Mouse (Mus musculus) erythroblast, embryonic 14.5 days (primary cell): ENCODE results near the gene Fcer2a. TPM values are rescaled to one million over a fixed set of nuclear protein-coding genes. Genes with fewer than 3 reads are reported as not detected.

Experiments
- H3K27me3 ChIP-seq: 2 replicates; pipeline ENCODE4 v1.6.1; 2012; ENCODE audit warnings: inconsistent platforms; ENCODE audit not compliant: control insufficient read depth
- H3K36me3 ChIP-seq: 2 replicates; pipeline ENCODE4 v1.6.1; 2012; ENCODE audit warnings: mild to moderate bottlenecking, inconsistent platforms; ENCODE audit not compliant: control insufficient read depth
- H3K4me1 ChIP-seq: 2 replicates; pipeline ENCODE4 v1.6.1; 2012; ENCODE audit warnings: inconsistent platforms; ENCODE audit not compliant: control insufficient read depth
- H3K4me3 ChIP-seq: replicated peaks from 2 replicates; pipeline ENCODE3; 2012; ENCODE audit warnings: moderate library complexity, mild to moderate bottlenecking, inconsistent platforms
- H3K9me3 ChIP-seq: 2 replicates; pipeline ENCODE4 v1.6.1; 2012; ENCODE audit warnings: low read length, inconsistent platforms, mixed read lengths; ENCODE audit not compliant: control insufficient read depth
- GATA1 ChIP-seq: IDR thresholded peaks from 2 replicates; pipeline ENCODE4 v1.6.1; 2012; ENCODE audit warnings: low read length, inconsistent platforms, mixed read lengths
- TAL1 ChIP-seq: IDR thresholded peaks from 3 replicates; pipeline ENCODE4 v1.6.1; 2012; ENCODE audit warnings: low read length, inconsistent platforms, mixed read lengths
- polyA plus RNA-seq: library from polyadenylated mRNA; stranded (reverse); fragments of >175 nt; gene quantifications from 2 replicates; pipeline ENCODE4 v1.2.3, GENCODE M21; 2012

Gene Fcer2a
- polyA plus RNA-seq, 1 experiment: not detected

DNA sequence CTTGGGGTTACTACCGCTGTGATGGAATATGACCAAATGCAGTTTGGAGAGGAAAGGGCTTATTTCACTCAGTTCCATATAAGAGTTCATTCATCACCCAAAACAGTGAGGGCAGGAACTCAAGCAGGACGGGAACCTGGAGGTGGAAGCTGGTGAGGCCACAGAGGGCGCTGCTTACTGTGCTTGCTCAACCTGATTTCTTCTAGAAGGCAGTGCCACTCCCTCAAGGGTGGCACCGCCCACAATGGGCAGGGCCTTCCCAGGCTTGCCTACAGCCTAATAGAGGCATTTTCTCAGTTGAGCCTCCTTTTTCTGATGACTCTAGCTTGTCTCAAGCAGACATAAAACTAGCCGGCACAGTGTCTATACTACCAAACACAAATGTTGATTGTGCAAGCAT lies 48.2 kb downstream of the Fcer2a start:
- TF ChIP-seq GATA1 (no peak), TAL1 (no peak)
- Histone ChIP-seq H3K4me3 (no peak overlapping the region), H3K9me3 (no peaks in the 10 kb centered on the region), H3K36me3 (peaks cover 18% of the 10 kb centered on the region), H3K27me3 (no peaks in the 10 kb centered on the region), H3K4me1 (peaks cover 5% of the 10 kb centered on the region)

Other genes starting within 250 kb of the Fcer2a start
- gene Pex11g, start 226.5 kb downstream of the Fcer2a start, polyA plus RNA-seq: 0.06 TPM in 1 of 2 replicates, not detected in the other
- not detected in 2 replicates for gene Tex45, start 223.3 kb downstream of the Fcer2a start, polyA plus RNA-seq
- gene Zfp358, start 201.0 kb downstream of the Fcer2a start, polyA plus RNA-seq: 0.07 and 0.20 TPM in 2 replicates
- 10.0 and 15.4 TPM in 2 replicates for gene Mcoln1, start 193.7 kb downstream of the Fcer2a start, polyA plus RNA-seq
- gene Pnpla6, start 178.8 kb downstream of the Fcer2a start, polyA plus RNA-seq: 1.7 and 1.9 TPM in 2 replicates
- not detected in 2 replicates for gene C330021F23Rik, start 126.2 kb downstream of the Fcer2a start, polyA plus RNA-seq
- gene Camsap3, start 106.9 kb downstream of the Fcer2a start, polyA plus RNA-seq: 0.37 and 0.54 TPM in 2 replicates
- 4.2 and 4.7 TPM in 2 replicates for gene Xab2, start 72.9 kb downstream of the Fcer2a start, polyA plus RNA-seq
- 12.7 and 17.8 TPM in 2 replicates for gene Pet100, start 72.6 kb downstream of the Fcer2a start, polyA plus RNA-seq
- not detected in 2 replicates for gene Pcp2, start 68.6 kb downstream of the Fcer2a start, polyA plus RNA-seq
- 13.3 and 17.2 TPM in 2 replicates for gene Stxbp2, start 63.2 kb downstream of the Fcer2a start, polyA plus RNA-seq
- not detected in 2 replicates for gene Retn, start 38.4 kb downstream of the Fcer2a start, polyA plus RNA-seq
- not detected in 2 replicates for gene Mcemp1, start 28.4 kb downstream of the Fcer2a start, polyA plus RNA-seq
- not detected in 2 replicates for gene Fcor, start 21.8 kb downstream of the Fcer2a start, polyA plus RNA-seq
- gene Trappc5, start 17.9 kb downstream of the Fcer2a start, polyA plus RNA-seq: 0.90 and 0.92 TPM in 2 replicates
- 0.03 TPM in 1 of 2 replicates, not detected in the other for gene Clec4g, start 26.5 kb upstream of the Fcer2a start, polyA plus RNA-seq
- not detected in 2 replicates for gene Cd209a, start 54.8 kb upstream of the Fcer2a start, polyA plus RNA-seq
- not detected in 2 replicates for gene Cd209e, start 160.1 kb upstream of the Fcer2a start, polyA plus RNA-seq
- gene Cd209d, start 184.4 kb upstream of the Fcer2a start, polyA plus RNA-seq: not detected in 2 replicates
- not detected in 2 replicates for gene Cd209b, start 232.7 kb upstream of the Fcer2a start, polyA plus RNA-seq